Mouse (Mus musculus): ENCODE results near the gene Sema3e. TPM values are rescaled to one million over a fixed set of nuclear protein-coding genes. Genes with fewer than 3 reads are reported as not detected.

The Sema3e gene
- total and polyA plus RNA-seq, 3 experiments: not detected

DNA sequence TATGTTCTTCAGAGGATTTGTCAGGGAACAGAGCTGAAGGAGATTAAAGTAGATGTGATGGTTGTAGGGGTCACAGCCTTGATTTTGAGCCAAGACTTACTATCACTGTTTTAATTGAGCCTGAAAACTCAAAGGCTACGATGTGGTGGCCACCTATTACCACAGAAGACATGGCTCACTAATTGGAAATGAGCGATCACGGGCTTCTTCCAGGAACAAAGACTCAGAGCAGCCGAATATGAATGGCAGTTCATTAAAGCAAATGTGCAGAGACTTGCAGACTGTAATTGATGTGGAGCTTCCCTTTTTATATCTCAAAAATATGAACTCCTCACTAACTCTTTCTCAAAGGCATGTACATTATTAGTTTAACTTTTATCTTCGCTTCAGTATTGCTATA lies 96.8 kb downstream of the Sema3e start:
- dilution Hi-C loops (cut with MboI; ENCODE audit: extremely low pct_ligation_motif_present, extremely low pct_unique_long_range_greater_than_20kb, low sequenced_read_pairs): no loop called here
- TF ChIP-seq JUN (IDR thresholded peaks at IDR 0.05; ENCODE audit: insufficient read depth, low read depth, low read length): no peak
- no peak for TF ChIP-seq SMC3 (IDR thresholded peaks at IDR 0.05; ENCODE audit: low read depth, low read length)
- TF ChIP-seq NELFE (IDR thresholded peaks at IDR 0.05; ENCODE audit: low read depth, low read length): no peak
- no peak for TF ChIP-seq BHLHE40 (IDR thresholded peaks at IDR 0.05; ENCODE audit: low read depth, low read length)
- no peak for TF ChIP-seq JUND (conservative IDR thresholded peaks at IDR 0.05; ENCODE audit: low read depth, low read length)
- TF ChIP-seq HCFC1 (IDR thresholded peaks at IDR 0.05; ENCODE audit: low read depth, low read length): no peak
- TF ChIP-seq ETS1 (conservative IDR thresholded peaks at IDR 0.05; ENCODE audit: low read depth, low read length): no peak
- no peak for TF ChIP-seq RAD21 (IDR thresholded peaks at IDR 0.05; ENCODE audit: low read depth, low read length)
- TF ChIP-seq PAX5 (IDR thresholded peaks at IDR 0.05; ENCODE audit: low read length): no peak
- TF ChIP-seq MAFK (IDR thresholded peaks at IDR 0.05; ENCODE audit: insufficient replicate concordance, low read length): no peak
- no peak for TF ChIP-seq ZMIZ1 (IDR thresholded peaks at IDR 0.05; ENCODE audit: low read depth, low read length)
- no peak for TF ChIP-seq USF2 (conservative IDR thresholded peaks at IDR 0.05; ENCODE audit: low read depth, low read length)
- no peak for TF ChIP-seq MEF2A (IDR thresholded peaks at IDR 0.05; ENCODE audit: borderline replicate concordance, low read depth, low read length)
- no peak for TF ChIP-seq CHD1 (IDR thresholded peaks at IDR 0.05; ENCODE audit: low read depth, low read length)
- TF ChIP-seq MAX (IDR thresholded peaks at IDR 0.05; ENCODE audit: low read length): no peak
- TF ChIP-seq GABPA (IDR thresholded peaks at IDR 0.05; ENCODE audit: insufficient replicate concordance, low read depth, low read length): no peak
- no peak for TF ChIP-seq ELF1 (IDR thresholded peaks at IDR 0.05; ENCODE audit: low read depth, low read length)
- TF ChIP-seq MXI1 (IDR thresholded peaks at IDR 0.05; ENCODE audit: low read depth, low read length): no peak
- TF ChIP-seq ZKSCAN1 (IDR thresholded peaks at IDR 0.05; ENCODE audit: borderline replicate concordance, low read depth, low read length): no peak
- no peak for TF ChIP-seq ZC3H11A (IDR thresholded peaks at IDR 0.05; ENCODE audit: low read depth, low read length)

DNA sequence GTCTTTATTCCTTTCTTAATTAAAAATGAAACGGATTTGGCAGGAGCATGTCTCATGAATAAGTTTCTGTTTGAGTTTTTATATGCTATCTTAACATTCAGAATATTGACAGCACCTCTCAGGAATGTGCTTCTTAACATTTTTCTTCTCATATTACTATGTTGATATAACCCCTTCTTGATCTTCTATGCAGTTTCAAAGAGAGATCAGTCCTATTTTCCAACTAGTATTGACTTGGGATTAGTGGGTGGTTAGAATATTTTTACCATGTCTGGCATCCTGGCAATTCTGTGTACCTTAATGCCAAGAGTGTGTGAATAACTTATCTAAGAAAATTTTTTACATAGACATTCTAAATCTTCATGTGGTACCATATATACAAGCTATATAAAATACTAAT lies 101.5 kb downstream of the Sema3e start:
- dilution Hi-C loops (cut with MboI; ENCODE audit: extremely low pct_ligation_motif_present, extremely low pct_unique_long_range_greater_than_20kb, low sequenced_read_pairs) (no loop called here), in situ Hi-C loops (cut with MboI; ENCODE audit: low pct_ligation_motif_present, low pct_unique_long_range_greater_than_20kb, low sequenced_read_pairs) (no loop called here)
- H3K27me3 ChIP-seq (replicated peaks): no peaks in the 10 kb centered on the region
- no peak for TF ChIP-seq JUND (conservative IDR thresholded peaks at IDR 0.05; ENCODE audit: low read depth, low read length)
- no peak for TF ChIP-seq NELFE (IDR thresholded peaks at IDR 0.05; ENCODE audit: low read depth, low read length)
- no peaks in the 10 kb centered on the region for H3K4me1 ChIP-seq (ENCODE audit: control insufficient read depth in 1 of 2, insufficient read depth in 2 of 2)
- no peak for DNase-seq (ENCODE audit: extremely low read depth)
- H3K27ac ChIP-seq (ENCODE audit: insufficient read depth, low read depth): no peak overlapping the region
- H3K79me2 ChIP-seq (replicated peaks; ENCODE audit: control insufficient read depth, extremely low read depth, insufficient read depth, poor library complexity, severe bottlenecking): no peaks in the 10 kb centered on the region
- H3K9me3 ChIP-seq (replicated peaks; ENCODE audit: low read length): peaks cover 25% of the 10 kb centered on the region
- no peak overlapping the region for H3K9ac ChIP-seq (ENCODE audit: insufficient read depth, low read depth)
- no peaks in the 10 kb centered on the region for H3K36me3 ChIP-seq (replicated peaks in 1 of 2; ENCODE audit: control insufficient read depth in 1 of 2, insufficient read depth in 1 of 2, low read length in 1 of 2)
- no peak overlapping the region for H3K4me3 ChIP-seq (replicated peaks in 1 of 3; ENCODE audit: low read depth in 2 of 3, low read length in 2 of 3, poor library complexity in 1 of 3)
- no peak overlapping the region for H3K4me2 ChIP-seq (ENCODE audit: insufficient read depth, low read depth, poor library complexity, severe bottlenecking)

More for the DNA sequence above, 96.8 kb downstream of the Sema3e start:
- Histone ChIP-seq H3K27ac (ENCODE audit: insufficient read depth, low read depth) (no peak overlapping the region), H3K79me2 (replicated peaks; ENCODE audit: control insufficient read depth, extremely low read depth, insufficient read depth, poor library complexity, severe bottlenecking) (no peaks in the 10 kb centered on the region), H3K4me1 (ENCODE audit: control insufficient read depth in 1 of 2, insufficient read depth in 2 of 2) (no peaks in the 10 kb centered on the region), H3K9me3 (replicated peaks; ENCODE audit: low read length) (peaks cover 36% of the 10 kb centered on the region), H3K36me3 (replicated peaks in 1 of 2; ENCODE audit: control insufficient read depth in 1 of 2, insufficient read depth in 1 of 2, low read length in 1 of 2) (no peaks in the 10 kb centered on the region), H3K27me3 (replicated peaks) (no peaks in the 10 kb centered on the region), H3K4me2 (ENCODE audit: insufficient read depth, low read depth, poor library complexity, severe bottlenecking) (no peak overlapping the region), H3K9ac (ENCODE audit: insufficient read depth, low read depth) (no peak overlapping the region), H3K4me3 (replicated peaks in 1 of 3; ENCODE audit: low read depth in 2 of 3, low read length in 2 of 3, poor library complexity in 1 of 3) (no peak overlapping the region)
- no peak for DNase-seq (ENCODE audit: extremely low read depth)
- in situ Hi-C loops (cut with MboI; ENCODE audit: low pct_ligation_motif_present, low pct_unique_long_range_greater_than_20kb, low sequenced_read_pairs): no loop called here

Data from CH12.LX (cell line).